17 mouse cellular contexts compared by ENCODE assay signal in the genomic region with DNA sequence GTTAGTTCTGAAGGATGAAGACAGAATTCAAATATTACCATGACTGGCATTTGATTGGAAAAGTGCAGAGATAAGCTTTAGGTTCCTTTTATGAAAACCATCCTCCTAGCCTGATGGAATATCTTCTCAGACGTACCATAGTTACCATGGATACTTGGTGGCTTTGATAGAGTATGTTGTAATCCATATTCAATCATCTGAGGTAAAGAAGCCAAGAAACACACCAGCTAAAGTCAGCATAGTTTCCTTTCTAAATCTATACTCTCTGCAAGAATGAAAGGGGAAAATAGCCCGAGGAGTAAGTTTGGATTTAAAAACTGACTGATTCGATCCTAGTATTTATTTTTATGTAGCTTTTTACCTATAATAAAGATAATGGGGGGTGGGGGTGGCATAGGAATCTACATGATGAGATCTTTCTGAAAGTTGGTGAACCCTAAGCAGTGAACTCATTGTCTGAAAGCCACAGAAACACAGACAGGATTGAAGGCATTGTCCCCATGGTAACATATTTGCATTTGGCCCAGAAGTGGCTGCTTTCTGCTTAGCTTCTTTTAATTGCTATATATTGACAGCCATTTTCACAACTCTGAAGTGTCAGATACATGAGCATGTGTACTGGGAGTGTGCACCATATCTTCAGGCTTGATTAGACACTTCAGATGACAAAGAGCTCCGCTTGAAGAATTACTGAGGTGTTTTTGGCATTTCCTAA.
DNase-seq lines count a peak whose midpoint lies in the region; ATAC-seq and TF ChIP-seq lines count a peak whose summit lies in the region.
"Had no signal": no experiment of that assay in that cellular context is flagged by ENCODE, and none has a peak within 500 bp of the region (broad histone marks: within the 10 kb centered on the region; RNA-seq: fewer than 3 reads in every experiment).

No protein-coding gene starts in this region.

- no peak overlapping the region for H3K9ac ChIP-seq in forebrain, postnatal 0 days
- H3K9ac ChIP-seq in midbrain, embryonic 14.5 days (replicated peaks; ENCODE audit: low read length): no peak overlapping the region
- H3K9ac ChIP-seq: limb, embryonic 12.5 days; liver, embryonic 15.5 days had no signal

- no peaks in the 10 kb centered on the region for H3K9me3 ChIP-seq in forebrain, postnatal 0 days (ENCODE audit: low read length)
- peaks cover 6% of the 10 kb centered on the region; the same call in 1 of the 2 replicates for H3K9me3 ChIP-seq in midbrain, embryonic 14.5 days (ENCODE audit: control insufficient read depth, low read length)
- no peaks in the 10 kb centered on the region for H3K9me3 ChIP-seq in limb, embryonic 10.5 days (replicated peaks)
- H3K9me3 ChIP-seq: G1E; liver, embryonic 15.5 days; megakaryocyte, embryonic 14.5 days had no signal

- peak overlapping the region; percentile 32 for H3K27ac ChIP-seq in layer of hippocampus, adult 2 months
- H3K27ac ChIP-seq in forebrain, postnatal 0 days (ENCODE audit: low read depth, low read length): peak overlapping the region; percentile 54
- H3K27ac ChIP-seq in midbrain, embryonic 14.5 days (replicated peaks; ENCODE audit: low read depth, low read length): no peak overlapping the region
- H3K27ac ChIP-seq in limb, embryonic 10.5 days: no peak overlapping the region
- H3K27ac ChIP-seq: left cerebral cortex, adult 2 months; limb, embryonic 12.5 days; liver, embryonic 15.5 days had no signal

- H3K4me3 ChIP-seq in layer of hippocampus, adult 2 months: no peak overlapping the region
- H3K4me3 ChIP-seq in forebrain, postnatal 0 days (ENCODE audit: low read depth, low read length): no peak overlapping the region
- no peak overlapping the region for H3K4me3 ChIP-seq in midbrain, embryonic 14.5 days (replicated peaks; ENCODE audit: low read depth, low read length)
- H3K4me3 ChIP-seq in limb, embryonic 10.5 days: no peak overlapping the region
- H3K4me3 ChIP-seq: erythroblast, embryonic 14.5 days; left cerebral cortex, adult 2 months; limb, embryonic 12.5 days; liver, embryonic 15.5 days; megakaryocyte, embryonic 14.5 days had no signal

- ATAC-seq in forebrain, postnatal 0 days: peak; percentile 93
- ATAC-seq in midbrain, embryonic 14.5 days (ENCODE audit: low FRiP score, low TSS enrichment): no peak; the same call in 1 of the 2 replicates
- ATAC-seq: intestine, embryonic 16.5 days had no signal

- 27% methylated on average over 4 of the region's 4 CpGs for WGBS in forebrain, postnatal 0 days
- WGBS in midbrain, embryonic 14.5 days: 20% methylated on average over 4 of the region's 4 CpGs
- 92% methylated on average over 4 of the region's 4 CpGs for WGBS in limb, embryonic 10.5 days

- DNase-seq in layer of hippocampus, adult 2 months (ENCODE audit: low spot score in 2 of 2): no peak
- no peak for DNase-seq in layer of hippocampus, adult 18-20 months (ENCODE audit: low spot score in 2 of 2)
- DNase-seq in forebrain, postnatal 0 days: peak; percentile 72
- peak; percentile 40 for DNase-seq in midbrain, embryonic 14.5 days
- DNase-seq in kidney, postnatal 14 days: no peak
- no peak for DNase-seq in kidney, adult 8-10 months
- no peak for DNase-seq in limb, embryonic 10.5 days (ENCODE audit: low spot score)
- DNase-seq: cerebellum, postnatal 14 days; lung, postnatal 10 days had no signal

- TF ChIP-seq CTCF in layer of hippocampus, adult 2 months (conservative IDR thresholded peaks at IDR 0.05): no peak
- no peak for TF ChIP-seq CTCF in forebrain, postnatal 0 days (IDR thresholded peaks at IDR 0.05; ENCODE audit: low read depth)

- no peaks in the 10 kb centered on the region for H3K27me3 ChIP-seq in forebrain, postnatal 0 days (ENCODE audit: insufficient read depth, low read length)
- H3K27me3 ChIP-seq in midbrain, embryonic 14.5 days (ENCODE audit: control insufficient read depth, insufficient read depth, low read length): no peaks in the 10 kb centered on the region
- no peaks in the 10 kb centered on the region for H3K27me3 ChIP-seq in limb, embryonic 10.5 days (ENCODE audit: low read depth, poor library complexity, severe bottlenecking)
- H3K27me3 ChIP-seq: limb, embryonic 12.5 days; liver, embryonic 15.5 days; megakaryocyte, embryonic 14.5 days had no signal

- H3K4me1 ChIP-seq in forebrain, postnatal 0 days (ENCODE audit: insufficient read depth): no peaks in the 10 kb centered on the region
- peaks cover 12% of the 10 kb centered on the region for H3K4me1 ChIP-seq in midbrain, embryonic 14.5 days (ENCODE audit: control insufficient read depth, insufficient read depth, low read length)
- H3K4me1 ChIP-seq in limb, embryonic 10.5 days: no peaks in the 10 kb centered on the region
- H3K4me1 ChIP-seq: limb, embryonic 12.5 days; megakaryocyte, embryonic 14.5 days had no signal

- no peak overlapping the region; the same call in 1 of the 2 replicates for H3K4me2 ChIP-seq in forebrain, postnatal 0 days (ENCODE audit: low read depth)
- H3K4me2 ChIP-seq in midbrain, embryonic 14.5 days (ENCODE audit: low read length): no peak overlapping the region
- H3K4me2 ChIP-seq: heart, embryonic 11.5 days; limb, embryonic 12.5 days; liver, embryonic 15.5 days had no signal

- H3K36me3 ChIP-seq in forebrain, postnatal 0 days (ENCODE audit: insufficient read depth): peaks cover 1% of the 10 kb centered on the region; the same call in 1 of the 2 replicates
- 0 out of 2 replicates have a peak, but pooled peaks cover 12% of the 10 kb centered on the region for H3K36me3 ChIP-seq in midbrain, embryonic 14.5 days (ENCODE audit: control insufficient read depth, insufficient read depth, low read length)
- peaks cover 23% of the 10 kb centered on the region for H3K36me3 ChIP-seq in limb, embryonic 10.5 days

Comparison
In these comparisons a context has a peak if more than half of its experiments do, and no peak if none do; other contexts are left out.
1. DNase-seq: peak in forebrain, postnatal 0 days (single experiment) and midbrain, embryonic 14.5 days (single experiment); none in layer of hippocampus, adult 2 months (0 of 2), layer of hippocampus, adult 18-20 months (0 of 2), kidney, postnatal 14 days (single experiment), kidney, adult 8-10 months (0 of 2) and limb, embryonic 10.5 days (single experiment).
2. H3K27ac ChIP-seq: peak in layer of hippocampus, adult 2 months (single experiment) and forebrain, postnatal 0 days (single experiment); none in midbrain, embryonic 14.5 days (single experiment) and limb, embryonic 10.5 days (single experiment).